Mouse (Mus musculus): ENCODE data around the gene Higd1c. TPM values are rescaled to one million over a fixed set of nuclear protein-coding genes. Genes with fewer than 3 reads are reported as not detected.
"Not testable (repeated sequence)": the region's sequence is repeated elsewhere in the genome, so short reads cannot be mapped to it uniquely, and the experiment has no call there.

Gene Higd1c
- polyA plus RNA-seq, 1 experiment from 2014 or later, result not detected

GRCm38 (mm10) chr15:100337328-100337727, 27.0 kb upstream of the Higd1c start:
- H3K9me3 ChIP-seq; H3K36me3 ChIP-seq; H3K4me1 ChIP-seq (replicated peaks); H3K27ac ChIP-seq; H3K9ac ChIP-seq (replicated peaks); H3K4me2 ChIP-seq (replicated peaks); H3K27me3 ChIP-seq; ATAC-seq; H3K4me3 ChIP-seq (replicated peaks): not testable (repeated sequence)

- not testable (repeated sequence) for H3K27ac ChIP-seq; H3K36me3 ChIP-seq; H3K9me3 ChIP-seq; H3K4me1 ChIP-seq (replicated peaks); H3K27me3 ChIP-seq; H3K9ac ChIP-seq (replicated peaks); H3K4me3 ChIP-seq (replicated peaks); H3K4me2 ChIP-seq (replicated peaks)
- ATAC-seq, result 0 out of 2 replicates have a peak, but pooled peaks have one; percentile 50
- 44% methylated on average over 10 of the region's 10 CpGs for WGBS
Observed at GRCm38 (mm10) chr15:100337847-100338246, 26.5 kb upstream of the Higd1c start.

GRCm38 (mm10) chr15:100341314-100341980, 22.9 kb upstream of the Higd1c start:
- ATAC-seq, result not testable (repeated sequence)
- 76% methylated on average over 4 of the region's 5 CpGs for WGBS

GRCm38 (mm10) chr15:100345484-100345883, 18.9 kb upstream of the Higd1c start:
- ATAC-seq, result no peak
- no peak overlapping the region for H3K4me3 ChIP-seq (replicated peaks)
- H3K27ac ChIP-seq, result no peak overlapping the region
- H3K9me3 ChIP-seq, result no peaks in the 10 kb centered on the region
- H3K4me1 ChIP-seq (replicated peaks), result no peaks in the 10 kb centered on the region
- no peak overlapping the region for H3K4me2 ChIP-seq (replicated peaks)
- H3K9ac ChIP-seq (replicated peaks), result no peak overlapping the region
- no peaks in the 10 kb centered on the region for H3K27me3 ChIP-seq
- no peaks in the 10 kb centered on the region for H3K36me3 ChIP-seq

More at GRCm38 (mm10) chr15:100341314-100341980, 22.9 kb upstream of the Higd1c start:
- not testable (repeated sequence) for H3K4me3 ChIP-seq (replicated peaks); H3K9ac ChIP-seq (replicated peaks); H3K27me3 ChIP-seq; H3K4me1 ChIP-seq (replicated peaks); H3K9me3 ChIP-seq; H3K4me2 ChIP-seq (replicated peaks); H3K27ac ChIP-seq; H3K36me3 ChIP-seq

GRCm38 (mm10) chr15:100346761-100347160, 17.6 kb upstream of the Higd1c start:
- no peak overlapping the region for H3K27ac ChIP-seq
- 55% methylated on average over 14 of the region's 14 CpGs for WGBS
- no peak overlapping the region for H3K9ac ChIP-seq (replicated peaks)
- no peak overlapping the region for H3K4me2 ChIP-seq (replicated peaks)
- no peak overlapping the region for H3K4me3 ChIP-seq (replicated peaks)
- no peaks in the 10 kb centered on the region for H3K27me3 ChIP-seq
- H3K9me3 ChIP-seq, result no peaks in the 10 kb centered on the region
- H3K4me1 ChIP-seq (replicated peaks), result no peaks in the 10 kb centered on the region
- ATAC-seq, result no peak
- no peaks in the 10 kb centered on the region for H3K36me3 ChIP-seq

GRCm38 (mm10) chr15:100349496-100349895, 14.8 kb upstream of the Higd1c start:
- Histone ChIP-seq H3K4me3 (replicated peaks) (no peak overlapping the region), H3K9ac (replicated peaks) (no peak overlapping the region), H3K27ac (no peak overlapping the region), H3K4me2 (replicated peaks) (no peak overlapping the region), H3K36me3 (no peaks in the 10 kb centered on the region), H3K9me3 (no peaks in the 10 kb centered on the region), H3K4me1 (replicated peaks) (no peaks in the 10 kb centered on the region), H3K27me3 (no peaks in the 10 kb centered on the region)
- no peak for ATAC-seq
- 54% methylated on average over 2 of the region's 2 CpGs for WGBS

GRCm38 (mm10) chr15:100351501-100352060, 12.8 kb upstream of the Higd1c start:
- no peaks in the 10 kb centered on the region for H3K4me1 ChIP-seq (replicated peaks)
- H3K9me3 ChIP-seq, result no peaks in the 10 kb centered on the region
- no peaks in the 10 kb centered on the region for H3K36me3 ChIP-seq
- WGBS, result 82% methylated on average over 6 of the region's 6 CpGs
- H3K4me3 ChIP-seq (replicated peaks), result no peak overlapping the region
- no peak overlapping the region for H3K9ac ChIP-seq (replicated peaks)
- H3K27me3 ChIP-seq, result no peaks in the 10 kb centered on the region
- no peak overlapping the region for H3K4me2 ChIP-seq (replicated peaks)
- H3K27ac ChIP-seq, result no peak overlapping the region
- no peak for ATAC-seq

GRCm38 (mm10) chr15:100352711-100353250, 11.6 kb upstream of the Higd1c start, which contains the start of the genes Methig1 and Mettl7a2:
Gene Methig1, plus strand, starts transcription at chr15:100353149.
Gene Mettl7a2, plus strand, starts transcription at chr15:100353200.
- Histone ChIP-seq H3K4me3 (replicated peaks) (no peak within 1 kb of the TSS), H3K9me3 (no peaks in the 10 kb centered on the region), H3K4me2 (replicated peaks) (no peak within 1 kb of the TSS), H3K4me1 (replicated peaks) (no peaks in the 10 kb centered on the region), H3K27me3 (no peaks in the 10 kb centered on the region), H3K27ac (no peak within 1 kb of the TSS), H3K9ac (replicated peaks) (no peak within 1 kb of the TSS), H3K36me3 (no peaks in the 10 kb centered on the region)
- no peak for ATAC-seq
- WGBS, result 92% methylated on average over 10 of the region's 10 CpGs

GRCm38 (mm10) chr15:100353399-100353798, 10.9 kb upstream of the Higd1c start:
- H3K9ac ChIP-seq (replicated peaks); H3K27me3 ChIP-seq; H3K27ac ChIP-seq; ATAC-seq; H3K36me3 ChIP-seq; H3K4me3 ChIP-seq (replicated peaks); H3K4me2 ChIP-seq (replicated peaks); H3K9me3 ChIP-seq; H3K4me1 ChIP-seq (replicated peaks): not testable (repeated sequence)
- whole genome bisulfite sequencing, result 98% methylated on average over 9 of the region's 22 CpGs

- Histone ChIP-seq H3K9me3 (no peaks in the 10 kb centered on the region), H3K9ac (replicated peaks) (no peak overlapping the region), H3K27me3 (no peaks in the 10 kb centered on the region), H3K4me1 (replicated peaks) (no peaks in the 10 kb centered on the region), H3K4me2 (replicated peaks) (no peak overlapping the region), H3K36me3 (no peaks in the 10 kb centered on the region), H3K27ac (no peak overlapping the region), H3K4me3 (replicated peaks) (no peak overlapping the region)
- 93% methylated on average over 5 of the region's 5 CpGs for WGBS
- ATAC-seq, result no peak
Observed at GRCm38 (mm10) chr15:100355876-100356275, 8.5 kb upstream of the Higd1c start.

GRCm38 (mm10) chr15:100365967-100366366, 1.6 kb downstream of the Higd1c start:
- not testable (repeated sequence) for ATAC-seq; H3K9ac ChIP-seq (replicated peaks); H3K4me3 ChIP-seq (replicated peaks); H3K27ac ChIP-seq; H3K4me2 ChIP-seq (replicated peaks); H3K9me3 ChIP-seq; H3K4me1 ChIP-seq (replicated peaks); H3K36me3 ChIP-seq; H3K27me3 ChIP-seq
- WGBS, result 69% methylated on average over 9 of the region's 9 CpGs

GRCm38 (mm10) chr15:100367119-100367518, 2.8 kb downstream of the Higd1c start:
- WGBS, result 92% methylated on average over 7 of the region's 7 CpGs
- no peak overlapping the region for H3K4me3 ChIP-seq (replicated peaks)
- H3K4me2 ChIP-seq (replicated peaks), result no peak overlapping the region
- ATAC-seq, result no peak
- no peaks in the 10 kb centered on the region for H3K9me3 ChIP-seq
- H3K36me3 ChIP-seq, result no peaks in the 10 kb centered on the region
- H3K9ac ChIP-seq (replicated peaks), result no peak overlapping the region
- H3K27ac ChIP-seq, result no peak overlapping the region
- H3K4me1 ChIP-seq (replicated peaks), result no peaks in the 10 kb centered on the region
- H3K27me3 ChIP-seq, result no peaks in the 10 kb centered on the region
